Mouse (Mus musculus): ENCODE results near the gene Pecam1. TPM values are rescaled to one million over a fixed set of nuclear protein-coding genes. Genes with fewer than 3 reads are reported as not detected.
"Not testable (repeated sequence)": the region's sequence is repeated elsewhere in the genome, so short reads cannot be mapped to it uniquely, and the experiment has no call there.

The Pecam1 gene
- total RNA-seq, 1 experiment: 83.9 TPM

GRCm38 (mm10) chr11:106742388-106742841 lies 8.0 kb downstream of the Pecam1 start:
- no peaks in the 10 kb centered on the region; the same call in 1 of the 2 replicates for H3K9me3 ChIP-seq (ENCODE audit: control insufficient read depth, insufficient read depth, low read depth, low read length)
- TF ChIP-seq ZC3H11A (IDR thresholded peaks at IDR 0.05; ENCODE audit: borderline replicate concordance, low read depth, low read length) (peak; percentile 85), CHD2 (IDR thresholded peaks at IDR 0.05; ENCODE audit: low read depth, low read length) (no peak), ZNF384 (IDR thresholded peaks at IDR 0.05; ENCODE audit: low read depth, low read length) (peak; percentile 82; the same call in 1 of the 2 replicates)
- H3K36me3 ChIP-seq (ENCODE audit: control insufficient read depth, insufficient read depth, low read length, poor library complexity, severe bottlenecking): no peaks in the 10 kb centered on the region
- no peak overlapping the region for H3K9ac ChIP-seq (ENCODE audit: insufficient read depth, low read depth, low read length, poor library complexity, severe bottlenecking)
- H3K27ac ChIP-seq (ENCODE audit: insufficient read depth, low read depth, low read length, poor library complexity, severe bottlenecking): no peak overlapping the region
- in situ Hi-C loops (cut with MboI; ENCODE audit: low sequenced_read_pairs in 2 of 2, unreplicated experiment in 2 of 2): loop anchor here (5.0 to 25.0 kb wide), 4 partner anchors 95 to 328 kb away; no protein-coding TSS in a partner anchor
- H3K4me3 ChIP-seq (ENCODE audit: insufficient read depth in 1 of 2, low read depth in 1 of 2, low read length in 2 of 2, poor library complexity in 1 of 2, severe bottlenecking in 1 of 2): no peak overlapping the region
- no peaks in the 10 kb centered on the region for H3K4me1 ChIP-seq (ENCODE audit: control insufficient read depth in 2 of 2, insufficient read depth in 2 of 2, low read length in 2 of 2, poor library complexity in 1 of 2)
- DNase-seq (ENCODE audit: low read depth, low spot score): peak; percentile 54

GRCm38 (mm10) chr11:106741826-106742225 lies 8.6 kb downstream of the Pecam1 start:
- Histone ChIP-seq H3K4me1 (ENCODE audit: control insufficient read depth in 2 of 2, insufficient read depth in 2 of 2, low read length in 2 of 2, poor library complexity in 1 of 2) (peaks cover 3% of the 10 kb centered on the region in 2 experiments; a peak in 2 of 4 replicates), H3K27ac (ENCODE audit: insufficient read depth, low read depth, low read length, poor library complexity, severe bottlenecking) (no peak overlapping the region), H3K9ac (ENCODE audit: insufficient read depth, low read depth, low read length, poor library complexity, severe bottlenecking) (no peak overlapping the region), H3K9me3 (ENCODE audit: control insufficient read depth, insufficient read depth, low read depth, low read length) (no peaks in the 10 kb centered on the region), H3K36me3 (ENCODE audit: control insufficient read depth, insufficient read depth, low read length, poor library complexity, severe bottlenecking) (no peaks in the 10 kb centered on the region), H3K4me3 (ENCODE audit: insufficient read depth in 1 of 2, low read depth in 1 of 2, low read length in 2 of 2, poor library complexity in 1 of 2, severe bottlenecking in 1 of 2) (no peak overlapping the region)
- DNase-seq (ENCODE audit: low read depth, low spot score): no peak
- in situ Hi-C loops (cut with MboI; ENCODE audit: low sequenced_read_pairs in 2 of 2, unreplicated experiment in 2 of 2): loop anchor here (5.0 to 25.0 kb wide), 4 partner anchors 95 to 327 kb away; no protein-coding TSS in a partner anchor
- TF ChIP-seq MAFK (IDR thresholded peaks at IDR 0.05; ENCODE audit: insufficient read depth, low read depth, low read length): no peak
- no peak for TF ChIP-seq HCFC1 (IDR thresholded peaks at IDR 0.05; ENCODE audit: borderline replicate concordance, insufficient read depth, low read length)
- no peak for TF ChIP-seq ZNF384 (IDR thresholded peaks at IDR 0.05; ENCODE audit: low read depth, low read length)
- no peak for TF ChIP-seq CHD2 (IDR thresholded peaks at IDR 0.05; ENCODE audit: low read depth, low read length)
- no peak for TF ChIP-seq ZC3H11A (IDR thresholded peaks at IDR 0.05; ENCODE audit: borderline replicate concordance, low read depth, low read length)

- Histone ChIP-seq H3K4me1 (ENCODE audit: control insufficient read depth in 2 of 2, insufficient read depth in 2 of 2, low read length in 2 of 2, poor library complexity in 1 of 2) (peaks cover 3 to 4% of the 10 kb centered on the region in 2 experiments; a peak in 2 of 4 replicates), H3K9me3 (ENCODE audit: control insufficient read depth, insufficient read depth, low read depth, low read length) (no peaks in the 10 kb centered on the region)
Measured at GRCm38 (mm10) chr11:106741232-106741631, 9.2 kb downstream of the Pecam1 start.

GRCm38 (mm10) chr11:106740724-106741123 lies 9.7 kb downstream of the Pecam1 start:
- not testable (repeated sequence) for DNase-seq (ENCODE audit: low read depth, low spot score); H3K4me3 ChIP-seq (ENCODE audit: insufficient read depth in 1 of 2, low read depth in 1 of 2, low read length in 2 of 2, poor library complexity in 1 of 2, severe bottlenecking in 1 of 2); H3K9ac ChIP-seq (ENCODE audit: insufficient read depth, low read depth, low read length, poor library complexity, severe bottlenecking); H3K36me3 ChIP-seq (ENCODE audit: control insufficient read depth, insufficient read depth, low read length, poor library complexity, severe bottlenecking); H3K27ac ChIP-seq (ENCODE audit: insufficient read depth, low read depth, low read length, poor library complexity, severe bottlenecking); H3K9me3 ChIP-seq (ENCODE audit: control insufficient read depth, insufficient read depth, low read depth, low read length); H3K4me1 ChIP-seq (ENCODE audit: control insufficient read depth in 2 of 2, insufficient read depth in 2 of 2, low read length in 2 of 2, poor library complexity in 1 of 2)
- in situ Hi-C loops (cut with MboI; ENCODE audit: low sequenced_read_pairs in 2 of 2, unreplicated experiment in 2 of 2): loop anchor here (5.0 to 25.0 kb wide), 4 partner anchors 93 to 326 kb away; no protein-coding TSS in a partner anchor

More at GRCm38 (mm10) chr11:106741232-106741631, 9.2 kb downstream of the Pecam1 start:
- no peak overlapping the region for H3K9ac ChIP-seq (ENCODE audit: insufficient read depth, low read depth, low read length, poor library complexity, severe bottlenecking)
- in situ Hi-C loops (cut with MboI; ENCODE audit: low sequenced_read_pairs in 2 of 2, unreplicated experiment in 2 of 2): loop anchor here (5.0 to 25.0 kb wide), 4 partner anchors 94 to 326 kb away; no protein-coding TSS in a partner anchor
- H3K36me3 ChIP-seq (ENCODE audit: control insufficient read depth, insufficient read depth, low read length, poor library complexity, severe bottlenecking): no peaks in the 10 kb centered on the region
- no peak overlapping the region for H3K4me3 ChIP-seq (ENCODE audit: insufficient read depth in 1 of 2, low read depth in 1 of 2, low read length in 2 of 2, poor library complexity in 1 of 2, severe bottlenecking in 1 of 2)
- no peak overlapping the region for H3K27ac ChIP-seq (ENCODE audit: insufficient read depth, low read depth, low read length, poor library complexity, severe bottlenecking)
- TF ChIP-seq CHD2 (IDR thresholded peaks at IDR 0.05; ENCODE audit: low read depth, low read length): no peak
- TF ChIP-seq ZC3H11A (IDR thresholded peaks at IDR 0.05; ENCODE audit: borderline replicate concordance, low read depth, low read length): no peak
- TF ChIP-seq HCFC1 (IDR thresholded peaks at IDR 0.05; ENCODE audit: borderline replicate concordance, insufficient read depth, low read length): no peak
- no peak for TF ChIP-seq MAFK (IDR thresholded peaks at IDR 0.05; ENCODE audit: insufficient read depth, low read depth, low read length)
- TF ChIP-seq ZNF384 (IDR thresholded peaks at IDR 0.05; ENCODE audit: low read depth, low read length): no peak
- no peak for DNase-seq (ENCODE audit: low read depth, low spot score)

- no peak overlapping the region for H3K4me3 ChIP-seq (ENCODE audit: insufficient read depth in 1 of 2, low read depth in 1 of 2, low read length in 2 of 2, poor library complexity in 1 of 2, severe bottlenecking in 1 of 2)
- H3K27ac ChIP-seq (ENCODE audit: insufficient read depth, low read depth, low read length, poor library complexity, severe bottlenecking): no peak overlapping the region
- no peaks in the 10 kb centered on the region for H3K9me3 ChIP-seq (ENCODE audit: control insufficient read depth, insufficient read depth, low read depth, low read length)
- TF ChIP-seq ZNF384 (IDR thresholded peaks at IDR 0.05; ENCODE audit: low read depth, low read length): no peak
- TF ChIP-seq CHD2 (IDR thresholded peaks at IDR 0.05; ENCODE audit: low read depth, low read length): no peak
- no peak for TF ChIP-seq MAFK (IDR thresholded peaks at IDR 0.05; ENCODE audit: insufficient read depth, low read depth, low read length)
- no peak for TF ChIP-seq HCFC1 (IDR thresholded peaks at IDR 0.05; ENCODE audit: borderline replicate concordance, insufficient read depth, low read length)
- TF ChIP-seq ZC3H11A (IDR thresholded peaks at IDR 0.05; ENCODE audit: borderline replicate concordance, low read depth, low read length): no peak
- in situ Hi-C loops (cut with MboI; ENCODE audit: low sequenced_read_pairs in 2 of 2, unreplicated experiment in 2 of 2): loop anchor here in 1 of 2 experiments (25.0 kb wide), 1 partner anchor 227 kb away; no protein-coding TSS in a partner anchor
- no peak for DNase-seq (ENCODE audit: low read depth, low spot score)
- no peaks in the 10 kb centered on the region for H3K36me3 ChIP-seq (ENCODE audit: control insufficient read depth, insufficient read depth, low read length, poor library complexity, severe bottlenecking)
- peaks cover 3 to 4% of the 10 kb centered on the region in 2 experiments; a peak in 2 of 4 replicates for H3K4me1 ChIP-seq (ENCODE audit: control insufficient read depth in 2 of 2, insufficient read depth in 2 of 2, low read length in 2 of 2, poor library complexity in 1 of 2)
- H3K9ac ChIP-seq (ENCODE audit: insufficient read depth, low read depth, low read length, poor library complexity, severe bottlenecking): no peak overlapping the region
Measured at GRCm38 (mm10) chr11:106739116-106739515, 11.3 kb downstream of the Pecam1 start.
